ENCODE assay signal across 27 mouse cellular contexts in genomic region chr6:38349806-38350205, GRCm38 (mm10). TPM values are rescaled to one million over a fixed set of nuclear protein-coding genes. Genes with fewer than 3 reads are reported as not detected.
A peak's percentile ranks its signal among the peaks of the same experiment; 100 is the strongest.
DNase-seq lines count a peak whose midpoint lies in the region; ATAC-seq and TF ChIP-seq lines count a peak whose summit lies in the region.
"Had no signal": no experiment of that assay in that cellular context is flagged by ENCODE, and none has a peak within 500 bp of the region (broad histone marks: within the 10 kb centered on the region; RNA-seq: fewer than 3 reads in every experiment).

No protein-coding gene starts in this region.

- H3K4me3 ChIP-seq in heart, embryonic 13.5 days = peak overlapping the region; percentile 21
- no peak overlapping the region for H3K4me3 ChIP-seq in MEL (ENCODE audit: control insufficient read depth in 1 of 2, insufficient read depth in 1 of 2, low read depth in 2 of 2, low read length in 2 of 2)
- peak overlapping the region; percentile 39 for H3K4me3 ChIP-seq in liver, embryonic 13.5 days (replicated peaks)
- H3K4me3 ChIP-seq: embryonic facial prominence, embryonic 13.5 days; forebrain, embryonic 12.5 days; heart, embryonic 15.5 days; hindbrain, embryonic 12.5 days; limb, embryonic 10.5 days; limb, embryonic 15.5 days; lung, embryonic 15.5 days; midbrain, embryonic 10.5 days; neural tube, embryonic 12.5 days had no signal

- H3K27ac ChIP-seq in heart, embryonic 13.5 days (replicated peaks) = no peak overlapping the region
- H3K27ac ChIP-seq in MEL (ENCODE audit: control insufficient read depth, low read depth, low read length) = no peak overlapping the region
- peak overlapping the region; percentile 99 for H3K27ac ChIP-seq in liver, embryonic 13.5 days
- H3K27ac ChIP-seq: embryonic facial prominence, embryonic 13.5 days; forebrain, embryonic 12.5 days; heart, embryonic 15.5 days; hindbrain, embryonic 12.5 days; hindbrain, postnatal 0 days; kidney, postnatal 0 days; limb, embryonic 10.5 days; limb, embryonic 15.5 days; lung, embryonic 15.5 days; midbrain, embryonic 10.5 days; neural tube, embryonic 12.5 days had no signal

- TF ChIP-seq EP300 in MEL (IDR thresholded peaks at IDR 0.05; ENCODE audit: low read depth in 1 of 2, low read length in 2 of 2) = no peak

- H3K27me3 ChIP-seq in heart, embryonic 13.5 days (replicated peaks) = peaks cover 24% of the 10 kb centered on the region
- no peaks in the 10 kb centered on the region for H3K27me3 ChIP-seq in MEL (ENCODE audit: control insufficient read depth in 1 of 2, insufficient read depth in 2 of 2, low read length in 2 of 2)
- H3K27me3 ChIP-seq in liver, embryonic 13.5 days = no peaks in the 10 kb centered on the region

- no peaks in the 10 kb centered on the region for H3K9me3 ChIP-seq in heart, embryonic 13.5 days
- H3K9me3 ChIP-seq in MEL (replicated peaks; ENCODE audit: insufficient read depth, low read length) = no peaks in the 10 kb centered on the region
- H3K9me3 ChIP-seq in liver, embryonic 13.5 days (replicated peaks) = no peaks in the 10 kb centered on the region
- H3K9me3 ChIP-seq: embryonic facial prominence, embryonic 13.5 days; forebrain, embryonic 12.5 days; heart, embryonic 15.5 days; hindbrain, embryonic 12.5 days; limb, embryonic 10.5 days; limb, embryonic 15.5 days; lung, embryonic 15.5 days; midbrain, embryonic 10.5 days; neural tube, embryonic 12.5 days had no signal

- TF ChIP-seq POLR2A in MEL (IDR thresholded peaks at IDR 0.05; ENCODE audit: control insufficient read depth in 1 of 2, insufficient read depth in 1 of 2, low read depth in 1 of 2, low read length in 2 of 2, poor library complexity in 1 of 2) = no peak

- no peak for DNase-seq in heart, adult 11 months
- DNase-seq in MEL (ENCODE audit: low read depth, low spot score) = no peak
- no peak for DNase-seq in liver, embryonic 13.5 days
- no peak for DNase-seq in right cerebral cortex, postnatal 25 days
- DNase-seq: adrenal gland, postnatal 25 days; cerebellum, adult 11-12 months; cerebellum, adult 9-11 months; forebrain, postnatal 0 days; gastrocnemius, postnatal 10 days; kidney, adult 8-10 months; kidney, postnatal 4 days; thymus, postnatal 4 days had no signal

- no peak for ATAC-seq in heart, embryonic 13.5 days (ENCODE audit: extremely low read depth, insufficient number of reproducible peaks, low FRiP score, low TSS enrichment)
- no peak for ATAC-seq in liver, embryonic 13.5 days (ENCODE audit: low read depth)
- no peak for ATAC-seq in granulocyte monocyte progenitor cell, adult 5-6 weeks (replicated peaks; ENCODE audit: poor library complexity, severe bottlenecking)
- ATAC-seq: forebrain, postnatal 0 days; hindbrain, postnatal 0 days; intestine, embryonic 16.5 days; midbrain, embryonic 16.5 days had no signal

- peak overlapping the region; percentile 47 for H3K4me2 ChIP-seq in heart, embryonic 13.5 days
- H3K4me2 ChIP-seq in liver, embryonic 13.5 days = peak overlapping the region; percentile 63
- H3K4me2 ChIP-seq: embryonic facial prominence, embryonic 13.5 days; forebrain, embryonic 12.5 days; heart, embryonic 15.5 days; hindbrain, embryonic 12.5 days; limb, embryonic 15.5 days; lung, embryonic 15.5 days; neural tube, embryonic 12.5 days had no signal

- H3K4me1 ChIP-seq in heart, embryonic 13.5 days = peaks cover 22% of the 10 kb centered on the region
- peaks cover 13 to 39% of the 10 kb centered on the region in 2 experiments for H3K4me1 ChIP-seq in MEL (ENCODE audit: control insufficient read depth in 1 of 2, insufficient read depth in 2 of 2, low read length in 2 of 2)
- H3K4me1 ChIP-seq in liver, embryonic 13.5 days (replicated peaks) = peaks cover 71% of the 10 kb centered on the region

- WGBS in heart, embryonic 13.5 days = 73% methylated on average over 9 of the region's 9 CpGs
- 72% methylated on average over 9 of the region's 9 CpGs for WGBS in liver, embryonic 13.5 days (ENCODE audit: insufficient replicate concordance)

- no peaks in the 10 kb centered on the region for H3K36me3 ChIP-seq in heart, embryonic 13.5 days
- H3K36me3 ChIP-seq in MEL (ENCODE audit: control insufficient read depth in 1 of 2, insufficient read depth in 2 of 2, low read length in 2 of 2) = peaks cover 16 to 48% of the 10 kb centered on the region in 2 experiments
- H3K36me3 ChIP-seq in liver, embryonic 13.5 days = peaks cover 41% of the 10 kb centered on the region
- H3K36me3 ChIP-seq: embryonic facial prominence, embryonic 13.5 days; forebrain, embryonic 12.5 days; heart, embryonic 15.5 days; hindbrain, embryonic 12.5 days; limb, embryonic 10.5 days; limb, embryonic 15.5 days; lung, embryonic 15.5 days; midbrain, embryonic 10.5 days; neural tube, embryonic 12.5 days had no signal

- H3K79me2 ChIP-seq in MEL (ENCODE audit: control insufficient read depth, insufficient read depth, low read length, poor library complexity) = peaks cover 81% of the 10 kb centered on the region

- no peak for TF ChIP-seq RAD21 in MEL (IDR thresholded peaks at IDR 0.05; ENCODE audit: low read depth, low read length)

- TF ChIP-seq CTCF in MEL (IDR thresholded peaks at IDR 0.05 in 2 of 3, conservative IDR thresholded peaks at IDR 0.05 in 1 of 3; ENCODE audit: control insufficient read depth in 1 of 3, insufficient read depth in 1 of 3, low read depth in 2 of 3, low read length in 3 of 3, poor library complexity in 1 of 3, severe bottlenecking in 1 of 3) = no peak

- H3K9ac ChIP-seq in heart, embryonic 13.5 days = no peak overlapping the region
- H3K9ac ChIP-seq in MEL (ENCODE audit: control insufficient read depth, low read depth, low read length, poor library complexity, severe bottlenecking) = peak overlapping the region; percentile 0; the same call in 1 of the 2 replicates
- peak overlapping the region; percentile 46; the same call in 1 of the 2 replicates for H3K9ac ChIP-seq in liver, embryonic 13.5 days
- H3K9ac ChIP-seq: embryonic facial prominence, embryonic 13.5 days; forebrain, embryonic 12.5 days; forebrain, postnatal 0 days; heart, embryonic 15.5 days; hindbrain, embryonic 12.5 days; limb, embryonic 15.5 days; lung, embryonic 15.5 days; neural tube, embryonic 12.5 days had no signal

TF ChIP-seq in MEL, 35 proteins besides CTCF, POLR2A, EP300 and RAD21:
- TF ChIP-seq ELF1 (IDR thresholded peaks at IDR 0.05; ENCODE audit: low read depth, low read length) = no peak
- no peak for TF ChIP-seq ZNF384 (IDR thresholded peaks at IDR 0.05; ENCODE audit: low read depth, low read length)
- no peak for TF ChIP-seq ETS1 (IDR thresholded peaks at IDR 0.05; ENCODE audit: low read depth, low read length)
- no peak for TF ChIP-seq ZC3H11A (IDR thresholded peaks at IDR 0.05; ENCODE audit: low read depth, low read length)
- no peak for TF ChIP-seq JUND (IDR thresholded peaks at IDR 0.05; ENCODE audit: low read depth, low read length)
- no peak for TF ChIP-seq CHD1 (IDR thresholded peaks at IDR 0.05; ENCODE audit: low read depth, low read length)
- TF ChIP-seq KAT2A (conservative IDR thresholded peaks at IDR 0.05; ENCODE audit: low read depth, low read length) = no peak
- TF ChIP-seq UBTF (IDR thresholded peaks at IDR 0.05; ENCODE audit: borderline replicate concordance, insufficient read depth, low read depth, low read length) = no peak
- no peak for TF ChIP-seq ZKSCAN1 (IDR thresholded peaks at IDR 0.05; ENCODE audit: low read depth, low read length)
- TF ChIP-seq TCF12 (IDR thresholded peaks at IDR 0.05; ENCODE audit: low read depth, low read length) = no peak
- TF ChIP-seq USF2 (IDR thresholded peaks at IDR 0.05; ENCODE audit: borderline replicate concordance in 1 of 2, insufficient read depth in 1 of 2, low read depth in 1 of 2, low read length in 2 of 2) = no peak
- no peak for TF ChIP-seq TBP (IDR thresholded peaks at IDR 0.05; ENCODE audit: low read depth, low read length)

RNA-seq across cellular contexts. Expression of gene Zc3hav1, which starts 4.6 kb away (rescaled TPM):
- 8.6 and 9.0 TPM in 2 replicates for polyA plus RNA-seq in heart, embryonic 13.5 days (2015; fragmentation: Nextera tagmentation; extraction: Ambion mirVana)
- 66.6 and 88.1 TPM in 2 replicates for total RNA-seq in MEL (2012; rRNA removed)
- 10 to 100 TPM; 68.3 to 71.0 TPM for polyA plus RNA-seq in MEL (2012; ENCODE audit: insufficient read depth in 1 of 2, insufficient read length in 2 of 2, low read depth in 1 of 2, low replicate concordance in 2 of 2, missing spikeins in 1 of 2)
- 24.6 and 25.8 TPM in 2 replicates for polyA plus RNA-seq in liver, embryonic 13.5 days (2015; fragmentation: Nextera tagmentation; extraction: Ambion mirVana)
- total RNA-seq in granulocyte monocyte progenitor cell, adult 5-6 weeks (2014; fragmentation: Nextera tagmentation) = 46.8 and 48.4 TPM in 2 replicates
- 47.6 and 53.1 TPM in 2 replicates for total RNA-seq in granulocyte monocyte progenitor cell, adult 5-6 weeks (2017)

RNA-seq across cellular contexts. Expression of gene Ttc26, which starts 31.5 kb away (rescaled TPM):
- 2.9 TPM in 2 replicates for polyA plus RNA-seq in heart, embryonic 13.5 days (2015; fragmentation: Nextera tagmentation; extraction: Ambion mirVana)
- total RNA-seq in MEL (2012; rRNA removed) = 1.3 and 1.4 TPM in 2 replicates
- polyA plus RNA-seq in MEL (2012; ENCODE audit: insufficient read depth in 1 of 2, insufficient read length in 2 of 2, low read depth in 1 of 2, low replicate concordance in 2 of 2, missing spikeins in 1 of 2) = 1 to 10 TPM in 1 of 2 experiments, not detected in 1; 2.1 TPM
- polyA plus RNA-seq in liver, embryonic 13.5 days (2015; fragmentation: Nextera tagmentation; extraction: Ambion mirVana) = 0.70 and 0.74 TPM in 2 replicates
- 0.79 TPM in 1 of 2 replicates, not detected in the other for total RNA-seq in granulocyte monocyte progenitor cell, adult 5-6 weeks (2014; fragmentation: Nextera tagmentation)
- 0.90 and 1.7 TPM in 2 replicates for total RNA-seq in granulocyte monocyte progenitor cell, adult 5-6 weeks (2017)

RNA-seq across cellular contexts. Expression of gene Zc3hav1l, which starts 50.7 kb away (rescaled TPM):
- polyA plus RNA-seq in heart, embryonic 13.5 days (2015; fragmentation: Nextera tagmentation; extraction: Ambion mirVana) = 7.6 and 8.0 TPM in 2 replicates
- total RNA-seq in MEL (2012; rRNA removed) = 1.8 and 2.0 TPM in 2 replicates
- 1 to 10 TPM in 1 of 2 experiments, not detected in 1; 5.8 TPM for polyA plus RNA-seq in MEL (2012; ENCODE audit: insufficient read depth in 1 of 2, insufficient read length in 2 of 2, low read depth in 1 of 2, low replicate concordance in 2 of 2, missing spikeins in 1 of 2)
- 1.6 and 2.1 TPM in 2 replicates for polyA plus RNA-seq in liver, embryonic 13.5 days (2015; fragmentation: Nextera tagmentation; extraction: Ambion mirVana)
- total RNA-seq in granulocyte monocyte progenitor cell, adult 5-6 weeks (2014; fragmentation: Nextera tagmentation) = 19.3 and 23.8 TPM in 2 replicates
- 4.1 and 5.1 TPM in 2 replicates for total RNA-seq in granulocyte monocyte progenitor cell, adult 5-6 weeks (2017)

Comparison
In these comparisons a context has a peak if more than half of its experiments do, and no peak if none do; other contexts are left out.
1. H3K4me3 ChIP-seq: peak in heart, embryonic 13.5 days (single experiment) and liver, embryonic 13.5 days (single experiment); none in MEL (0 of 2).